Mouse (Mus musculus) limb, embryonic 14.5 days (tissue): Measurements from ENCODE around the gene Uts2b. TPM values are rescaled to one million over a fixed set of nuclear protein-coding genes. Genes with fewer than 3 reads are reported as not detected.

Experiments
- ATAC-seq: fragments of 200-750 bp; cut with Nextera tagmentation; 2 replicates; pipeline ENCODE4 v1.8.0; 2017; ENCODE audit warnings: low read depth, moderate number of reproducible peaks, moderate TSS enrichment; ENCODE audit not compliant: low FRiP score
- DNase-seq: peaks from one replicate; pipeline ENCODE4 v3.0.0-alpha.2; 2015; ENCODE audit warnings: low spot score
- H3K27ac ChIP-seq: fragments of 300-500 bp; sonication (generic); replicated peaks from 2 replicates; pipeline ENCODE4 v1.5.1; 2014; ENCODE audit warnings: low read depth, mild to moderate bottlenecking, low read length, moderate library complexity, mixed read lengths
- H3K27me3 ChIP-seq: fragments of 300-500 bp; sonication (generic); 2 replicates; pipeline ENCODE4 v1.6.1; 2014; ENCODE audit warnings: low read length, mixed read lengths; ENCODE audit not compliant: control insufficient read depth, insufficient read depth
- H3K36me3 ChIP-seq: fragments of 300-500 bp; sonication (generic); 2 replicates; pipeline ENCODE4 v1.6.1; 2014; ENCODE audit warnings: mild to moderate bottlenecking, low read length, moderate library complexity, mixed read lengths; ENCODE audit not compliant: control insufficient read depth, insufficient read depth
- H3K4me1 ChIP-seq: fragments of 300-500 bp; sonication (generic); 2 replicates; pipeline ENCODE4 v1.6.1; 2014; ENCODE audit warnings: antibody characterized with exemption, low read length, mixed read lengths; ENCODE audit not compliant: control insufficient read depth, insufficient read depth
- H3K4me2 ChIP-seq: fragments of 300-500 bp; sonication (generic); replicated peaks from 2 replicates; pipeline ENCODE4 v1.6.1; 2014; ENCODE audit warnings: low read depth, mild to moderate bottlenecking, low read length, moderate library complexity; ENCODE audit not compliant: severe bottlenecking
- H3K4me3 ChIP-seq: fragments of 300-500 bp; sonication (generic); replicated peaks from 2 replicates; pipeline ENCODE4 v1.5.1; 2014; ENCODE audit warnings: low read length
- H3K9ac ChIP-seq: fragments of 300-500 bp; sonication (generic); 2 replicates; pipeline ENCODE4 v1.6.1; 2014; ENCODE audit warnings: mild to moderate bottlenecking, low read depth, low read length, moderate library complexity; ENCODE audit not compliant: severe bottlenecking
- H3K9me3 ChIP-seq: fragments of 300-500 bp; sonication (generic); 2 replicates; pipeline ENCODE4 v1.6.1; 2016; ENCODE audit warnings: low read length; ENCODE audit not compliant: control insufficient read depth
- POLR2A ChIP-seq: fragments of 200-500 bp; IDR thresholded peaks from 2 replicates; pipeline ENCODE4 v1.8.0; 2012; ENCODE audit warnings: inconsistent platforms, mild to moderate bottlenecking, moderate library complexity, borderline replicate concordance; ENCODE audit not compliant: insufficient read depth, insufficient read length; ENCODE audit errors: extremely low read depth
- whole genome bisulfite sequencing: fragments of 180-500 bp; shearing (Covaris S2); extraction: QIAGEN DNeasy Blood & Tissue Kit; methylation state at CpG from one replicate; pipeline ENCODE4 v1.1.7; 2014; 5-methylcytosine and 5-hydroxymethylcytosine counted together
- polyA plus RNA-seq, 2 experiments: library from polyadenylated mRNA; depleted of rRNA in 1 of 2; stranded (reverse) in 1 of 2; unstranded in 1 of 2; fragments of >200 nt; fragmentation: Nextera tagmentation in 1 of 2; extraction: Ambion mirVana in 1 of 2; gene quantifications; 2 replicates each; pipeline versions ENCODE4 v1.2.1 to v1.2.3; 2012 to 2014

Gene Uts2b
- polyA plus RNA-seq, 2 experiments: 0.62 to 1.3 TPM

DNA sequence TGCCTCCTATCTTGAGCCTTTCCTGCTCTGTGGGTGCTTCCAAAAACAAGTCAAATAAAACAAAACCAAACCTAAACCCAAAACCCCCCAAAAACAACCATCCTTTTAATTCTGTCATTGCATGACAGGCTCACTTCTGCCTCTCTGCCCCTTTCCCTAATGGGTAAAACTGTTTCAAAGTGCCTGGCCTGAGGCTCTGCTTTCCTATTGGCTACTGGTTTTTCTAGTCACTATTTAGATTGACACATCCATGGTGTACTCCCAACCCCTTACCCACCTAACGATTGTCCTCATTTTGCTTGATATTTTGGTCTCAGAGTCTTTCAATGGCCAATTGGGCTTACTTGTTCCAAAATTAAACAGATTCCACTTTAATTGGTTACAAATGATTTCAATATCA is 15.6 kb upstream of the Uts2b start:
- TF ChIP-seq POLR2A: no peak
- Histone ChIP-seq H3K4me3 (no peak overlapping the region), H3K4me1 (peaks cover 9% of the 10 kb centered on the region), H3K9ac (no peak overlapping the region), H3K27ac (no peak overlapping the region), H3K27me3 (no peaks in the 10 kb centered on the region), H3K4me2 (no peak overlapping the region), H3K36me3 (no peaks in the 10 kb centered on the region), H3K9me3 (no peaks in the 10 kb centered on the region)
- ATAC-seq (no peak), DNase-seq (no peak)
- 60% methylated on average over 1 of the region's 1 CpGs for WGBS

DNA sequence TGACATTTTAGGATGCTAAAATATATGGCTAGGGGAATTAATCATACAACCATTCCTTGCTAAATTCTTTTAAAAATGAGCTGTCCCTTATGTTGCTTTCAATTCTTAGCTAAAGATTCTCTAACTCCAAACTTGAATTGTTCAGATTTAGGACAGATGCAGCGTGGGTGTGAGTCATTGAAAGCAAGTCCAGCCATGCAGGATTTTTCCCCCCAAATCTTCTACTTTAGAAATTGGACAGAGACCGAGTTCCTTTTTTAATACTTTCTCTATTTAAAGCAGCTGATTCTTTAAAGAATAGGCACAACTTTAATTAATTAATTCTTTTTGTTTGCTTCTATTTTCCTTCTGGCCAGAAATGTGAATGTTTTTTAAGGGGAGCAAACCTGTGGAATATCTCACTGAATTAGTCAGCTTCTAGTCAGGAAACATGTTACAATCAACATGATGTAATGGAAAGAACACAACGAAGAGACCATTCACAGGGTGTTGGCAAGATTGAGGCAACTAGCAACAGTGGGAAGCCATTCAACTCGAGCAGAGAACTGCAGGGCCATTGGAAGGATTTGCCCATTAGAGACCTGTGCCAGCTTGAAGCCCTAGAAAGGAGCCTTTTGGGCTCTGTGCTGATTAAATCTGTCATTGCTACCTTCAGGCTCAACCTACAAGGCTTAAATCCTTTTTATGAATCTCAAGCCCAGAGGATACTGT is 15.0 kb upstream of the Uts2b start:
- H3K36me3 ChIP-seq: no peaks in the 10 kb centered on the region
- H3K9ac ChIP-seq: no peak overlapping the region
- 68% methylated on average over 4 of the region's 4 CpGs for WGBS
- no peak for ATAC-seq
- H3K9me3 ChIP-seq: no peaks in the 10 kb centered on the region
- H3K27me3 ChIP-seq: no peaks in the 10 kb centered on the region
- TF ChIP-seq POLR2A: no peak
- DNase-seq: no peak
- H3K4me1 ChIP-seq: peaks cover 4% of the 10 kb centered on the region; the same call in 1 of the 2 replicates
- no peak overlapping the region for H3K4me2 ChIP-seq
- H3K27ac ChIP-seq: no peak overlapping the region
- no peak overlapping the region for H3K4me3 ChIP-seq

DNA sequence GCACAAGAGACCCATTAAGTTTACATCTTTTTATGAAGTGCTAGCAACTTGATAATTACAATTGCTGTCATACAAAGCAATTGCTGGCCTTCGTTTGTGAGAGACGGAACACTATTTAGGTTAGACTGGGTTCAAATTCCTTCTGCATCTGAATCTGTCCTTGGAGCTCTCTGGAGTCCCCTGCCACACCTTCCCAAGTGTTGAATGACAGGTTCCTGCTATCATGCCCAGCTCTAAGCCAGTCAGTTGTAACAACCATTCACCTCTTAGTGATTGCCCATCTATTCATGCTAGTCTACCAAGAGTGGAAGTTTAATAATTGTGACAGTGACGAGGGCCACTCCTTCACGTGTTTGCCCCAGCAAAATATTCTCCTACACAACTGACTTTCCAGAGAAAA is 12.2 kb upstream of the Uts2b start:
- H3K36me3 ChIP-seq: no peaks in the 10 kb centered on the region
- no peak overlapping the region for H3K4me2 ChIP-seq
- no peaks in the 10 kb centered on the region for H3K27me3 ChIP-seq
- 53% methylated on average over 4 of the region's 4 CpGs for WGBS
- no peak overlapping the region for H3K27ac ChIP-seq
- no peaks in the 10 kb centered on the region for H3K4me1 ChIP-seq
- ATAC-seq: no peak
- no peak overlapping the region for H3K9ac ChIP-seq
- no peak overlapping the region for H3K4me3 ChIP-seq
- no peaks in the 10 kb centered on the region for H3K9me3 ChIP-seq
- no peak for TF ChIP-seq POLR2A
- DNase-seq: no peak

GRCm38 (mm10) chr16:27376556-27376955 is 6.5 kb upstream of the Uts2b start:
- Histone ChIP-seq H3K27me3 (no peaks in the 10 kb centered on the region), H3K4me2 (no peak overlapping the region), H3K4me3 (no peak overlapping the region), H3K4me1 (no peaks in the 10 kb centered on the region), H3K9ac (no peak overlapping the region), H3K27ac (no peak overlapping the region), H3K36me3 (no peaks in the 10 kb centered on the region), H3K9me3 (no peaks in the 10 kb centered on the region)
- DNase-seq: no peak
- ATAC-seq: no peak
- TF ChIP-seq POLR2A: no peak

- no peaks in the 10 kb centered on the region for H3K27me3 ChIP-seq
- no peaks in the 10 kb centered on the region for H3K36me3 ChIP-seq
- TF ChIP-seq POLR2A: no peak
- H3K27ac ChIP-seq: no peak overlapping the region
- H3K4me3 ChIP-seq: no peak overlapping the region
- no peak for ATAC-seq
- no peaks in the 10 kb centered on the region for H3K4me1 ChIP-seq
- H3K9me3 ChIP-seq: no peaks in the 10 kb centered on the region
- no peak overlapping the region for H3K4me2 ChIP-seq
- no peak overlapping the region for H3K9ac ChIP-seq
- DNase-seq: no peak
- 92% methylated on average over 2 of the region's 2 CpGs for WGBS
Observed at GRCm38 (mm10) chr16:27375318-27375717, 5.3 kb upstream of the Uts2b start.
